Mouse (Mus musculus): Measurements from ENCODE around the gene Shisal2a. TPM values are rescaled to one million over a fixed set of nuclear protein-coding genes. Genes with fewer than 3 reads are reported as not detected.

The Shisal2a gene
- polyA plus RNA-seq (2014; fragmentation: Nextera tagmentation; extraction: Ambion mirVana), result 2.7 and 4.3 TPM in 2 replicates

GRCm38 (mm10) chr4:108383183-108383714 is at the start of gene Shisal2a:
Shisal2a (minus strand) TSS chr4:108383349.
- ATAC-seq (ENCODE audit: insufficient read depth, low FRiP score, low TSS enrichment) (no peak), DNase-seq (ENCODE audit: low spot score) (peak; percentile 53)
- Histone ChIP-seq H3K9ac (ENCODE audit: low read length) (peak within 1 kb of the TSS; percentile 70), H3K27ac (ENCODE audit: low read depth, low read length) (no peak within 1 kb of the TSS), H3K4me2 (ENCODE audit: low read depth) (peak within 1 kb of the TSS; percentile 71), H3K27me3 (ENCODE audit: control insufficient read depth, insufficient read depth, low read length) (peaks cover 17% of the 10 kb centered on the region), H3K9me3 (ENCODE audit: control insufficient read depth, low read length) (no peaks in the 10 kb centered on the region), H3K36me3 (ENCODE audit: control insufficient read depth, insufficient read depth, low read length) (no peaks in the 10 kb centered on the region), H3K4me1 (ENCODE audit: control insufficient read depth, insufficient read depth, low read length) (0 out of 2 replicates have a peak, but pooled peaks cover 9% of the 10 kb centered on the region), H3K4me3 (ENCODE audit: low read depth, low read length) (peak within 1 kb of the TSS; percentile 43)
- whole genome bisulfite sequencing, result 2% methylated on average over 55 of the region's 55 CpGs

GRCm38 (mm10) chr4:108431561-108431936 is 48.4 kb upstream of the Shisal2a start:
- H3K9ac ChIP-seq (ENCODE audit: low read length), result no peak overlapping the region; the same call in 1 of the 2 replicates
- 39% methylated on average over 2 of the region's 2 CpGs for WGBS
- H3K4me3 ChIP-seq (ENCODE audit: low read depth, low read length), result no peak overlapping the region
- ATAC-seq (ENCODE audit: insufficient read depth, low FRiP score, low TSS enrichment), result no peak
- peak overlapping the region; percentile 12; the same call in 1 of the 2 replicates for H3K4me2 ChIP-seq (ENCODE audit: low read depth)
- H3K9me3 ChIP-seq (ENCODE audit: control insufficient read depth, low read length), result no peaks in the 10 kb centered on the region
- H3K36me3 ChIP-seq (ENCODE audit: control insufficient read depth, insufficient read depth, low read length), result no peaks in the 10 kb centered on the region
- no peaks in the 10 kb centered on the region for H3K27me3 ChIP-seq (ENCODE audit: control insufficient read depth, insufficient read depth, low read length)
- H3K27ac ChIP-seq (ENCODE audit: low read depth, low read length), result peak overlapping the region; percentile 75; the same call in 1 of the 2 replicates
- peaks cover 31% of the 10 kb centered on the region for H3K4me1 ChIP-seq (ENCODE audit: control insufficient read depth, insufficient read depth, low read length)
- no peak for DNase-seq (ENCODE audit: low spot score)

GRCm38 (mm10) chr4:108430656-108431560 is 47.8 kb upstream of the Shisal2a start:
- Histone ChIP-seq H3K36me3 (ENCODE audit: control insufficient read depth, insufficient read depth, low read length) (no peaks in the 10 kb centered on the region), H3K27me3 (ENCODE audit: control insufficient read depth, insufficient read depth, low read length) (no peaks in the 10 kb centered on the region), H3K9me3 (ENCODE audit: control insufficient read depth, low read length) (no peaks in the 10 kb centered on the region), H3K4me2 (ENCODE audit: low read depth) (peak overlapping the region; percentile 12; the same call in 1 of the 2 replicates), H3K27ac (ENCODE audit: low read depth, low read length) (peak overlapping the region; percentile 75; the same call in 1 of the 2 replicates), H3K9ac (ENCODE audit: low read length) (peak overlapping the region; percentile 10; the same call in 1 of the 2 replicates), H3K4me3 (ENCODE audit: low read depth, low read length) (no peak overlapping the region), H3K4me1 (ENCODE audit: control insufficient read depth, insufficient read depth, low read length) (peaks cover 31% of the 10 kb centered on the region)
- WGBS, result 23% methylated on average over 4 of the region's 4 CpGs
- ATAC-seq (ENCODE audit: insufficient read depth, low FRiP score, low TSS enrichment), result peak; percentile 93
- DNase-seq (ENCODE audit: low spot score), result peak; percentile 77

- WGBS, result 91% methylated on average over 6 of the region's 6 CpGs
- Histone ChIP-seq H3K9me3 (ENCODE audit: control insufficient read depth, low read length) (no peaks in the 10 kb centered on the region), H3K4me1 (ENCODE audit: control insufficient read depth, insufficient read depth, low read length) (peaks cover 25% of the 10 kb centered on the region), H3K9ac (ENCODE audit: low read length) (no peak overlapping the region), H3K4me3 (ENCODE audit: low read depth, low read length) (no peak overlapping the region), H3K27ac (ENCODE audit: low read depth, low read length) (no peak overlapping the region), H3K4me2 (ENCODE audit: low read depth) (no peak overlapping the region), H3K36me3 (ENCODE audit: control insufficient read depth, insufficient read depth, low read length) (no peaks in the 10 kb centered on the region), H3K27me3 (ENCODE audit: control insufficient read depth, insufficient read depth, low read length) (no peaks in the 10 kb centered on the region)
- no peak for DNase-seq (ENCODE audit: low spot score)
- ATAC-seq (ENCODE audit: insufficient read depth, low FRiP score, low TSS enrichment), result no peak
Observed at GRCm38 (mm10) chr4:108428341-108428721, 45.2 kb upstream of the Shisal2a start.

GRCm38 (mm10) chr4:108427719-108428340 is 44.7 kb upstream of the Shisal2a start:
- no peaks in the 10 kb centered on the region for H3K27me3 ChIP-seq (ENCODE audit: control insufficient read depth, insufficient read depth, low read length)
- ATAC-seq (ENCODE audit: insufficient read depth, low FRiP score, low TSS enrichment) (no peak), DNase-seq (ENCODE audit: low spot score) (no peak)
- WGBS, result 85% methylated on average over 11 of the region's 11 CpGs
- no peak overlapping the region for H3K4me2 ChIP-seq (ENCODE audit: low read depth)
- peaks cover 20% of the 10 kb centered on the region for H3K4me1 ChIP-seq (ENCODE audit: control insufficient read depth, insufficient read depth, low read length)
- no peaks in the 10 kb centered on the region for H3K36me3 ChIP-seq (ENCODE audit: control insufficient read depth, insufficient read depth, low read length)
- H3K9me3 ChIP-seq (ENCODE audit: control insufficient read depth, low read length), result no peaks in the 10 kb centered on the region
- no peak overlapping the region for H3K9ac ChIP-seq (ENCODE audit: low read length)
- no peak overlapping the region for H3K27ac ChIP-seq (ENCODE audit: low read depth, low read length)
- no peak overlapping the region for H3K4me3 ChIP-seq (ENCODE audit: low read depth, low read length)

GRCm38 (mm10) chr4:108424587-108424986 is 41.4 kb upstream of the Shisal2a start:
- Histone ChIP-seq H3K36me3 (ENCODE audit: control insufficient read depth, insufficient read depth, low read length) (no peaks in the 10 kb centered on the region), H3K4me2 (ENCODE audit: low read depth) (no peak overlapping the region), H3K4me3 (ENCODE audit: low read depth, low read length) (no peak overlapping the region), H3K4me1 (ENCODE audit: control insufficient read depth, insufficient read depth, low read length) (no peaks in the 10 kb centered on the region), H3K9ac (ENCODE audit: low read length) (no peak overlapping the region), H3K9me3 (ENCODE audit: control insufficient read depth, low read length) (no peaks in the 10 kb centered on the region), H3K27ac (ENCODE audit: low read depth, low read length) (no peak overlapping the region), H3K27me3 (ENCODE audit: control insufficient read depth, insufficient read depth, low read length) (no peaks in the 10 kb centered on the region)
- DNase-seq (ENCODE audit: low spot score) (no peak), ATAC-seq (ENCODE audit: insufficient read depth, low FRiP score, low TSS enrichment) (no peak)
- WGBS, result 88% methylated on average over 2 of the region's 2 CpGs

GRCm38 (mm10) chr4:108407621-108408020 is 24.5 kb upstream of the Shisal2a start:
- no peak overlapping the region for H3K9ac ChIP-seq (ENCODE audit: low read length)
- no peaks in the 10 kb centered on the region for H3K27me3 ChIP-seq (ENCODE audit: control insufficient read depth, insufficient read depth, low read length)
- WGBS, result 32% methylated on average over 8 of the region's 8 CpGs
- no peak overlapping the region for H3K27ac ChIP-seq (ENCODE audit: low read depth, low read length)
- DNase-seq (ENCODE audit: low spot score), result no peak
- no peaks in the 10 kb centered on the region for H3K36me3 ChIP-seq (ENCODE audit: control insufficient read depth, insufficient read depth, low read length)
- no peaks in the 10 kb centered on the region for H3K9me3 ChIP-seq (ENCODE audit: control insufficient read depth, low read length)
- no peak overlapping the region for H3K4me3 ChIP-seq (ENCODE audit: low read depth, low read length)
- ATAC-seq (ENCODE audit: insufficient read depth, low FRiP score, low TSS enrichment), result no peak
- H3K4me2 ChIP-seq (ENCODE audit: low read depth), result no peak overlapping the region
- H3K4me1 ChIP-seq (ENCODE audit: control insufficient read depth, insufficient read depth, low read length), result peaks cover 8% of the 10 kb centered on the region

- Histone ChIP-seq H3K4me3 (ENCODE audit: low read depth, low read length) (peak within 1 kb of the TSS; percentile 37), H3K36me3 (ENCODE audit: control insufficient read depth, insufficient read depth, low read length) (no peaks in the 10 kb centered on the region), H3K9ac (ENCODE audit: low read length) (peak within 1 kb of the TSS; percentile 73), H3K27me3 (ENCODE audit: control insufficient read depth, insufficient read depth, low read length) (no peaks in the 10 kb centered on the region), H3K27ac (ENCODE audit: low read depth, low read length) (no peak within 1 kb of the TSS), H3K9me3 (ENCODE audit: control insufficient read depth, low read length) (no peaks in the 10 kb centered on the region), H3K4me1 (ENCODE audit: control insufficient read depth, insufficient read depth, low read length) (peaks cover 8% of the 10 kb centered on the region), H3K4me2 (ENCODE audit: low read depth) (peak within 1 kb of the TSS; percentile 67)
- DNase-seq (ENCODE audit: low spot score) (peak; percentile 35), ATAC-seq (ENCODE audit: insufficient read depth, low FRiP score, low TSS enrichment) (no peak)
- WGBS, result 8% methylated on average over 15 of the region's 15 CpGs
Observed at GRCm38 (mm10) chr4:108406861-108407401, 23.8 kb upstream of the Shisal2a start, which contains the start of gene Gpx7. Gpx7 (minus strand) TSS chr4:108406961.
